Mouse (Mus musculus): Measurements from ENCODE around the gene Eml5. TPM values are rescaled to one million over a fixed set of nuclear protein-coding genes. Genes with fewer than 3 reads are reported as not detected.

The Eml5 gene
- 1 to 10 TPM; 4.2 to 5.9 TPM for total RNA-seq (2023)

GRCm38 (mm10) chr12:98900881-98901801 is at the start of gene Eml5:
TSS of gene Eml5 (minus strand) at chr12:98901484.

DNA sequence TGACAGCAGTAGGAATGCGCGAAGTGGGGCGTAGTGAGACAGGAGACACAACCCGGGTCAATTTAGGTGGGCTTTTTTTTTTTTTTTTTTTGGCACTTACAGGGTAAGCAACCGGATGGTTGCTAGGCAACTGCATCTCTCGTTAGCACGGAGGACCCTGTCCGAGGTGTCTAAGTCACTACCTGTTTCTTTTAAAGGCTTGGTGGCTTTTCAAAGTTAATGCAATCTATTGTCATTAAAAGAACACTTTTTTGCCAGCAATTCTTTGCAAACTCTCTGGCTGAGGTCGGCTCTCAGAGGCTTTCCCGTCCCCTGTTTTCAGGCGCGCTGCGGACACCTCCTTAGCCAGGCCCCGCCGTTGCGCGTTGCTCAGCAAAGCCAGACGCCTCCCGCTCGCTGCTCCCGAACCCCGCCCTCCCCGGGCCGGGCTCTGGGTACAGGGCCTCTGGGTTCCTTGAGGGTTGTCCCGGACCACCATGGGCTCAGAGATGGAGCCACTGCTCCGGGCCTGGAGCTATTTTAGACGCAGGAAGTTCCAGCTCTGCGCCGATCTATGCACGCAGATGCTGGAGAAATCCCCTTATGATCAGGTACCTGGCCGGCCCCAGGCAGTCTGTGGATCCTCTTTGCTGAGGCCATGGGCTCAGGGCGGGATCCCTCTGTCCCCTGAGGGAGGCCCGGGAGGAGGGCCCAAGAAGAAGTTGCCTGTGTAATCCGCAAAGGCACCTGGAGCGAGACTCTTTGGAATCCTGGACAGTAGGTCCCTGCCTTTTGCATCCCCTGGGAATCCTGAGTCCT is 19.1 kb upstream of the Eml5 start, which contains the start of gene Ttc8:
Gene Ttc8, plus strand, starts transcription at position 381 of the 798 bp plus-strand sequence.

DNA sequence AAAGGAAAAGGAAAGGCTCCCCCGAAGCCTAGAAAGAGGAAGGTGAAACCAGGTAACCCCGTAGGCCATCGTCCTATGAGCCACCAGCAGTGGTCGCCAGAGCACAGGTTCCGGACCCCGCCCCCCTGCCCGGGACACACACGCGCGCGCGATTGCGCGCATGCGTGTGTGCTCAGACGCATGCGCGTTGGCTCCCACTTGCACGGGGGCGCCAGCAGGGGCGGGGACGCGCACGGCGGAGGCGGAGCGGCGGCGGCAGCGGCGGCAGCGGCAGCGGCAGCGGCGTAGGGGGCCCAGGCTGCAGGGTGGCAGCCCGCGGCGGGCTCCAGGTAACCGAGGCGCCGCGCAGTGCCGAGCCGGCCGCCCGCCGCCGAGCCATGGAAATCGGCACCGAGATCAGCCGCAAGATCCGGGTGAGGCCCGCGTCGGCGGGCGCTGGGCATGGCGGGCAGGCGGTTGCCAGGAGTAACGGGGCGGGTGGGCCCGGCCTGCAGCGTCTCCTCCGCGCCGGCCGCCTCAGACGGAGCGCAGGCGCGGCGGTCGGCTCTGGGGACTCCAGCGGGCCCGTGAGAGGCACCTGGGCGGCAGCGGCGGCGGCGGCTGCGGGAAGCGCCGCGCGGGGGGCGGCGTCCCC is 154.4 kb downstream of the Eml5 start, which contains the start of gene Zc3h14:
Gene Zc3h14, plus strand, starts transcription at position 219 of the 634 bp plus-strand sequence.

DNA sequence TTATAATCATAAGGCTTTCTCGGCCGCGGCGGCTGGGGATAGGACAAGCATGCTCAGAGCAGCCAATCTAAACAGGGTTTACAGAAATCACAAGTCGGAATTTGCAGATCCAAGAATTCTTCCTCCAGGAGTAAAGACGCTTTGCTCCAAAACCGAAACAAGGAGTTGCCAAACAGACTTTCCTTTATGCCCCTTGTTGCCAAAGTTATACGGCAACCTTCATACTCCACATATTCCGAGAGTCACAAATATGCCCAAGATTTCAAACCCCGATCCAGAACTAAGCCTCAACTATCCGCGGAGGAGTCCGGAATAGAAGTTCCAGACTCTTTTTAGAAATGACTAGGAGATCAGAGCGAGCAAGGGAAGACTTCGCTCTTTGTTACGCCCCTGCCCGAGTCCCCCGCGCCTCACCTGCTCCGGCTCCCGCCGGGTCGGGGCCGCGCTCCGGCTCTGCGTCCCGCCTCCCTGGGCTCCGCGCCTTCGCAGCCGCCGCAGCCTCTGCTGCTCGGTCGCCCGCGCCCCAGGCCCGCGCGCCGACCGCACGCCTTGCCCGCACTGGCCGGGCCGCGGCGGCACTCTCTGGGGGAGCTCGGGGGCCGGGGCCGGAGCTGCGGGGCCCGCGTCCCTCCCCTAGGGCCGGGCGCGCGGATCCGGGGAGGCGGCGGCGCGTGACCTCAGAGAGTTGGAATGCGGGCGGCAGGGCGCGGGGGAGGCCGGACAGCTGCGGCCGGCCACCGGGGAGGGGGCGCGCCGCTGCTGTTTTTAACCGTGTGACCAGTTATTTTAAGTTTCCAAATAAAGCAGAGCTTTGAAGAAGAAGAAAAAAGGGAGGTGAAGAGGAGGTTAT is 164.1 kb downstream of the Eml5 start, which contains the start of gene Ptpn21:
Gene Ptpn21, minus strand, starts transcription at position 455 of the 850 bp plus-strand sequence.

Other genes starting within 250 kb of the Eml5 start
- gene Ptpn21, start 164.1 kb downstream of the Eml5 start, total RNA-seq (2023) = 1 to 10 TPM; 1.8 to 2.3 TPM
- 10 to 100 TPM; 51.0 to 53.8 TPM for gene Zc3h14, start 154.5 kb downstream of the Eml5 start, total RNA-seq (2023)
- gene Ttc8, start 19.1 kb upstream of the Eml5 start, total RNA-seq (2023) = 1 to 10 TPM; 1.6 to 2.3 TPM